Comparison of ENCODE assay signal across 20 mouse cellular contexts in the genomic region with DNA sequence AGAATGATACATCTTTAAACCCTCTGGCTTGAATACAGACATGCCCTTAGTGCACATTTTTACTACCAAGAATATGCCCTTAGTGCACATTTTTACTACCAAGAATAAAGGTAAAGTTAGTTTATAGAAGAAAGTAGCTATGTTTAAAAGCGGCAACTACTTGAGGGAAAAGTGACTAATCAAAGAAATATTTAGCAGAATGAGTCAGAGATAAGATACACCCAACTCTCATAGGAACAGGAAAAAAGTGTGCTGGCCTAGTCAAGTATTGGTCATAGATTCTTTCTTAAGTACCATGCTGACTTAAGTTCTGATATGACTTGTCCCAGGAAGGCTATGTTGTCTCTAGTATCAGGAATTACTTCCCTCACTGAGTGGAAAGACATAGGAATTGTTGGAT.
"Had no signal": no experiment of that assay in that cellular context is flagged by ENCODE, and none has a peak within 500 bp of the region (broad histone marks: within the 10 kb centered on the region; RNA-seq: fewer than 3 reads in every experiment).

No protein-coding gene starts in this region.

- DNase-seq: kidney, adult 18-20 months; kidney, adult 9 months; kidney, postnatal 14 days; kidney, postnatal 4 days; left cerebral cortex, postnatal 4 days; liver, embryonic 13.5 days; lung, adult 2 months; right cerebral cortex, adult 18-20 months; right cerebral cortex, postnatal 14 days; right cerebral cortex, postnatal 4 days; thymus, adult 2 months; thymus, postnatal 14 days had no signal

- H3K4me2 ChIP-seq: limb, embryonic 13.5 days; liver, embryonic 13.5 days; midbrain, embryonic 13.5 days; neural tube, embryonic 12.5 days; neural tube, embryonic 15.5 days; stomach, embryonic 15.5 days had no signal

- H3K9me3 ChIP-seq: limb, embryonic 13.5 days; liver, embryonic 13.5 days; megakaryocyte, embryonic 14.5 days; midbrain, embryonic 10.5 days; midbrain, embryonic 13.5 days; neural tube, embryonic 12.5 days; neural tube, embryonic 15.5 days; stomach, embryonic 15.5 days had no signal

- H3K4me1 ChIP-seq: limb, embryonic 13.5 days; liver, embryonic 13.5 days; megakaryocyte, embryonic 14.5 days; midbrain, embryonic 10.5 days; midbrain, embryonic 13.5 days; neural tube, embryonic 12.5 days; neural tube, embryonic 15.5 days; stomach, embryonic 15.5 days had no signal

- H3K9ac ChIP-seq: limb, embryonic 13.5 days; liver, embryonic 13.5 days; midbrain, embryonic 13.5 days; neural tube, embryonic 12.5 days; neural tube, embryonic 15.5 days; stomach, embryonic 15.5 days had no signal

- H3K36me3 ChIP-seq: limb, embryonic 13.5 days; liver, embryonic 13.5 days; midbrain, embryonic 10.5 days; midbrain, embryonic 13.5 days; neural tube, embryonic 12.5 days; neural tube, embryonic 15.5 days; stomach, embryonic 15.5 days had no signal

- H3K27ac ChIP-seq: limb, embryonic 13.5 days; liver, embryonic 13.5 days; midbrain, embryonic 10.5 days; midbrain, embryonic 13.5 days; neural tube, embryonic 12.5 days; neural tube, embryonic 15.5 days; stomach, embryonic 15.5 days had no signal

- ATAC-seq: midbrain, embryonic 13.5 days; midbrain, embryonic 16.5 days had no signal

- H3K4me3 ChIP-seq: limb, embryonic 13.5 days; liver, embryonic 13.5 days; megakaryocyte, embryonic 14.5 days; midbrain, embryonic 10.5 days; midbrain, embryonic 13.5 days; neural tube, embryonic 12.5 days; neural tube, embryonic 15.5 days; stomach, embryonic 15.5 days had no signal

- H3K27me3 ChIP-seq: limb, embryonic 13.5 days; liver, embryonic 13.5 days; megakaryocyte, embryonic 14.5 days; midbrain, embryonic 13.5 days; neural tube, embryonic 12.5 days; neural tube, embryonic 15.5 days; stomach, embryonic 15.5 days had no signal
